Mouse (Mus musculus): ENCODE data around the gene Fam234a. TPM values are rescaled to one million over a fixed set of nuclear protein-coding genes. Genes with fewer than 3 reads are reported as not detected.
A peak's percentile ranks its signal among the peaks of the same experiment; 100 is the strongest.

The Fam234a gene
- polyA plus RNA-seq, 1 experiment from 2014 or later, result 20.2 TPM

DNA sequence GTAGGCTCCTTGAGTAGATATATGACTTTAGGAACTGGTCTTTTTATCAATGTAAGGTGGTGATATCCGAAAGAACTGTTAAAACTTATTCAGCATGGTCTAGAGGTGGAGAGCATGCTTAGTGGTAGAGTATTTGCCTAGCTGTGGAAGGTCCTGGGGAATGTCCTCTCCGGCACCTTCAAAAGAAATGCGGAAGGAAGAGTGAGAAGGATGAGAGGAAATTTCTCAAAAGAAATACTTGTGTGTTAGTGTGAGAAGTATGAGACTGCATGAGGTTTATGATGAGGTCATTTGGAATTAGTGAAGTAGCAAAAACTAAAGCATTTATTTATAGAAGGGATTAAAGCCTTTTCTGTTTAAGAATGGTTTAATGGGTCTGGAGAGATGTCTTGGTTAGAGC, 18.3 kb upstream of the Fam234a start:
- ATAC-seq (replicated peaks; ENCODE audit: low FRiP score) (no peak), DNase-seq (ENCODE audit: low spot score) (no peak)
- no peak overlapping the region for H3K9ac ChIP-seq (ENCODE audit: low read depth, low read length)
- H3K9me3 ChIP-seq (ENCODE audit: control insufficient read depth, low read length), result no peaks in the 10 kb centered on the region
- no peak overlapping the region for H3K27ac ChIP-seq (ENCODE audit: low read depth, low read length)
- H3K4me3 ChIP-seq (ENCODE audit: low read depth, low read length), result no peak overlapping the region
- H3K36me3 ChIP-seq (ENCODE audit: control insufficient read depth, insufficient read depth, low read length), result peaks cover 54% of the 10 kb centered on the region
- no peaks in the 10 kb centered on the region for H3K27me3 ChIP-seq (replicated peaks; ENCODE audit: control insufficient read depth, insufficient read depth, low read length)
- H3K4me1 ChIP-seq (replicated peaks; ENCODE audit: control insufficient read depth, insufficient read depth, low read length), result peaks cover 5% of the 10 kb centered on the region; the same call in 1 of the 2 replicates
- no peak overlapping the region for H3K4me2 ChIP-seq
- 92% methylated on average over 3 of the region's 3 CpGs for WGBS

- Histone ChIP-seq H3K4me2 (no peak overlapping the region), H3K36me3 (ENCODE audit: control insufficient read depth, insufficient read depth, low read length) (peaks cover 51% of the 10 kb centered on the region), H3K9ac (ENCODE audit: low read depth, low read length) (no peak overlapping the region), H3K27ac (ENCODE audit: low read depth, low read length) (no peak overlapping the region), H3K27me3 (replicated peaks; ENCODE audit: control insufficient read depth, insufficient read depth, low read length) (no peaks in the 10 kb centered on the region), H3K4me3 (ENCODE audit: low read depth, low read length) (no peak overlapping the region), H3K4me1 (replicated peaks; ENCODE audit: control insufficient read depth, insufficient read depth, low read length) (peaks cover 5% of the 10 kb centered on the region; the same call in 1 of the 2 replicates), H3K9me3 (ENCODE audit: control insufficient read depth, low read length) (no peaks in the 10 kb centered on the region)
- WGBS, result 76% methylated on average over 4 of the region's 4 CpGs
- ATAC-seq (replicated peaks; ENCODE audit: low FRiP score) (no peak), DNase-seq (ENCODE audit: low spot score) (no peak)
These were observed 17.8 kb upstream of the Fam234a start for GRCm38 (mm10) chr17:26261826-26262225.

DNA sequence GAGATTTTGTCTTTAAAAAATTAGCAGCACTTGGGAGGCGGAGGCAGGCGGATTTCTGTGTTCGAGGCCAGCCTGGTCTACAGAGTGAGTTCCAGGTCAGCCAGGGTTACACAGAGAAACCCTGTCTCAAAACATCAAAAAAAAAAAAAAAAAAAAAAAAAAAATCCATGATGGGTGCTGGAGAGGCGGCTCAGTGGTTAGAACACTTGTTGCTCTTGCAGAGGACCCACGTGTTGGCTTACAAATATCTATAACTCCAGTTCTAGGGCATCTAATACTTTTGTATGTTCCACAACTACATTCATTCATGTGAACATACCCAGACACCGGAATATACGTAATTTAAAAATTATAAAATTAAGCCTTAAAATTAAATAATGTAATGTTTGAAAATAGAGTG, 11.3 kb upstream of the Fam234a start:
- Histone ChIP-seq H3K9me3 (ENCODE audit: control insufficient read depth, low read length) (no peaks in the 10 kb centered on the region), H3K4me3 (ENCODE audit: low read depth, low read length) (no peak overlapping the region), H3K27me3 (replicated peaks; ENCODE audit: control insufficient read depth, insufficient read depth, low read length) (no peaks in the 10 kb centered on the region), H3K4me2 (no peak overlapping the region), H3K9ac (ENCODE audit: low read depth, low read length) (no peak overlapping the region), H3K27ac (ENCODE audit: low read depth, low read length) (no peak overlapping the region), H3K4me1 (replicated peaks; ENCODE audit: control insufficient read depth, insufficient read depth, low read length) (peaks cover 15% of the 10 kb centered on the region), H3K36me3 (ENCODE audit: control insufficient read depth, insufficient read depth, low read length) (peaks cover 25% of the 10 kb centered on the region)
- no peak for DNase-seq (ENCODE audit: low spot score)
- WGBS, result 88% methylated on average over 7 of the region's 7 CpGs
- ATAC-seq (replicated peaks; ENCODE audit: low FRiP score), result no peak

- Histone ChIP-seq H3K36me3 (ENCODE audit: control insufficient read depth, insufficient read depth, low read length) (peaks cover 13% of the 10 kb centered on the region), H3K9me3 (ENCODE audit: control insufficient read depth, low read length) (no peaks in the 10 kb centered on the region), H3K27ac (ENCODE audit: low read depth, low read length) (peak overlapping the region; percentile 96), H3K9ac (ENCODE audit: low read depth, low read length) (peak overlapping the region; percentile 94), H3K4me2 (peak overlapping the region; percentile 75), H3K4me3 (ENCODE audit: low read depth, low read length) (peak overlapping the region; percentile 88), H3K4me1 (replicated peaks; ENCODE audit: control insufficient read depth, insufficient read depth, low read length) (peaks cover 15% of the 10 kb centered on the region), H3K27me3 (replicated peaks; ENCODE audit: control insufficient read depth, insufficient read depth, low read length) (no peaks in the 10 kb centered on the region)
- under 1% methylated on average over 24 of the region's 24 CpGs for WGBS
- no peak for ATAC-seq (replicated peaks; ENCODE audit: low FRiP score)
- DNase-seq (ENCODE audit: low spot score), result no peak
These were observed 9.4 kb upstream of the Fam234a start for GRCm38 (mm10) chr17:26253399-26253798.

DNA sequence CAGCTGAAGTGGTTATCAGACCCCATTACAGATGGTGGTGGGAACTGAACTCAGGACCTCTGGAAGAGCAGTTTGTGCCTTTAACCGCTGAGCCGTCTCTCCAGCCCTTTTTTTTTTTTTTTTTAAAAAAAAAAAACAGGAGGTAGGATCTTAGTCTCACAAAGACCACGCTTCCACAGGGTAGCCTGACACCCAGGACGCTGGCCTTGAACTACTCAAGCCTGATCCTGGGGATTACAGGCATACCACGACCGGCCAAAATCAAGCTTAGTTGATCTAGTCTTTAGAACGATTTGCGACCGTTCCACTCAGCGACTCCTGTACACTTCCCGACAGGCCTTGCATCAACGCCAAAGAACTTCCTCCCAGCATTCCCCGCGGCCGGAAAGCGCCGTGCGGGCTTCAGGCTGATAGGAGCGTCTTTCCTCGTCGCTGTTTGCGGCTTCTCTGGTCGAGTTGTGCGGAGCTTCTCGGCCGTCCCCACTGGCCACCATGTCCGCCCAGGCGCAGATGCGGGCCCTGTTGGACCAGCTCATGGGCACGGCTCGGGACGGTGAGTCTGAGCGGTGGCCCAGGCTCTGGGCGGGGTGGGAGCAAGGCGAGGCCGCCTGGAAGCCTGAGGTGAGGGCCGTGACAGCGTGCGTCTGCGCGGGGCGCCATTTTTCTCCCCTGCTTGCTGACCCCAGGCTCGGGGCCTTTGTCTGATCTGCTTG, 8.7 kb upstream of the Fam234a start, which contains the start of gene Luc7l:
Gene Luc7l (plus strand): TSS at position 358 of the 713 bp plus-strand sequence.
- Histone ChIP-seq H3K9me3 (ENCODE audit: control insufficient read depth, low read length) (no peaks in the 10 kb centered on the region), H3K4me2 (peak within 1 kb of the TSS; percentile 75), H3K27ac (ENCODE audit: low read depth, low read length) (peak within 1 kb of the TSS; percentile 96), H3K9ac (ENCODE audit: low read depth, low read length) (peak within 1 kb of the TSS; percentile 94), H3K4me3 (ENCODE audit: low read depth, low read length) (peak within 1 kb of the TSS; percentile 88), H3K27me3 (replicated peaks; ENCODE audit: control insufficient read depth, insufficient read depth, low read length) (no peaks in the 10 kb centered on the region), H3K36me3 (ENCODE audit: control insufficient read depth, insufficient read depth, low read length) (peaks cover 9% of the 10 kb centered on the region), H3K4me1 (replicated peaks; ENCODE audit: control insufficient read depth, insufficient read depth, low read length) (peaks cover 15% of the 10 kb centered on the region)
- peak; percentile 96 for ATAC-seq (replicated peaks; ENCODE audit: low FRiP score)
- under 1% methylated on average over 43 of the region's 43 CpGs for WGBS
- DNase-seq (ENCODE audit: low spot score), result peak; percentile 92

- Histone ChIP-seq H3K4me1 (replicated peaks; ENCODE audit: control insufficient read depth, insufficient read depth, low read length) (peaks cover 15% of the 10 kb centered on the region), H3K27ac (ENCODE audit: low read depth, low read length) (peak overlapping the region; percentile 96), H3K27me3 (replicated peaks; ENCODE audit: control insufficient read depth, insufficient read depth, low read length) (no peaks in the 10 kb centered on the region), H3K4me3 (ENCODE audit: low read depth, low read length) (peak overlapping the region; percentile 88), H3K36me3 (ENCODE audit: control insufficient read depth, insufficient read depth, low read length) (peaks cover 7% of the 10 kb centered on the region), H3K9ac (ENCODE audit: low read depth, low read length) (peak overlapping the region; percentile 94), H3K4me2 (peak overlapping the region; percentile 75), H3K9me3 (ENCODE audit: control insufficient read depth, low read length) (no peaks in the 10 kb centered on the region)
- ATAC-seq (replicated peaks; ENCODE audit: low FRiP score), result no peak
- 57% methylated on average over 4 of the region's 4 CpGs for WGBS
- no peak for DNase-seq (ENCODE audit: low spot score)
These were observed 8.0 kb upstream of the Fam234a start for GRCm38 (mm10) chr17:26251886-26252538.

- peak overlapping the region; percentile 20; the same call in 1 of the 2 replicates for H3K27ac ChIP-seq (ENCODE audit: low read depth, low read length)
- 1% methylated on average over 32 of the region's 32 CpGs for WGBS
- no peak for DNase-seq (ENCODE audit: low spot score)
- peak overlapping the region; percentile 83 for H3K4me2 ChIP-seq
- no peaks in the 10 kb centered on the region for H3K9me3 ChIP-seq (ENCODE audit: control insufficient read depth, low read length)
- H3K27me3 ChIP-seq (replicated peaks; ENCODE audit: control insufficient read depth, insufficient read depth, low read length), result no peaks in the 10 kb centered on the region
- peak; percentile 60; the same call in 1 of the 2 replicates for ATAC-seq (replicated peaks; ENCODE audit: low FRiP score)
- H3K4me3 ChIP-seq (ENCODE audit: low read depth, low read length), result peak overlapping the region; percentile 67
- H3K4me1 ChIP-seq (replicated peaks; ENCODE audit: control insufficient read depth, insufficient read depth, low read length), result peaks cover 29% of the 10 kb centered on the region
- peak overlapping the region; percentile 61 for H3K9ac ChIP-seq (ENCODE audit: low read depth, low read length)
- H3K36me3 ChIP-seq (ENCODE audit: control insufficient read depth, insufficient read depth, low read length), result no peaks in the 10 kb centered on the region
These were observed 456 bp downstream of the Fam234a start for GRCm38 (mm10) chr17:26243471-26244100.

DNA sequence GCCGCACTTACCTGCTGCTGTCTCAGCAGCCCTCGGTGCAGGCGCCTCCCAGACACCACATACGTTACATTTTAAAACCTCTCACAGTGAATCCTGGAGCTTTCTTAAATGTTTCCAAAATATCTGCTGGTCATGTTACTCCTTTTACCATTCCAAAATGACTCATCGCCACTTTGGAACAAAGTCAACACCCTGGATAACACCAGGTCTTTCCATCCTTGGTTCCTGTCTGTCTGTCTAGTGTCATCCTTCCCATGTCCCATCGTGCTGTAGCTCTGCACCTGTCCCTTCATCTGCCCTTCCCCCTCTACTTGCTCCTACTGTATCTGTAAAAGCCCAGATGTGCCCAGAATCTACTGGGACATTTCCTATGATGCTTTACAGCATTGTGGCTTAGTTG, 3.1 kb downstream of the Fam234a start:
- no peak for DNase-seq (ENCODE audit: low spot score)
- Histone ChIP-seq H3K4me1 (replicated peaks; ENCODE audit: control insufficient read depth, insufficient read depth, low read length) (peaks cover 37% of the 10 kb centered on the region), H3K27me3 (replicated peaks; ENCODE audit: control insufficient read depth, insufficient read depth, low read length) (no peaks in the 10 kb centered on the region), H3K4me2 (peak overlapping the region; percentile 13; the same call in 1 of the 2 replicates), H3K9me3 (ENCODE audit: control insufficient read depth, low read length) (no peaks in the 10 kb centered on the region), H3K36me3 (ENCODE audit: control insufficient read depth, insufficient read depth, low read length) (no peaks in the 10 kb centered on the region), H3K4me3 (ENCODE audit: low read depth, low read length) (no peak overlapping the region), H3K9ac (ENCODE audit: low read depth, low read length) (no peak overlapping the region), H3K27ac (ENCODE audit: low read depth, low read length) (peak overlapping the region; percentile 26; the same call in 1 of the 2 replicates)
- no peak for ATAC-seq (replicated peaks; ENCODE audit: low FRiP score)
- 74% methylated on average over 6 of the region's 6 CpGs for WGBS

Data from liver, embryonic 11.5 days (tissue).